Mouse (Mus musculus): ENCODE results near the gene Tmem260. TPM values are rescaled to one million over a fixed set of nuclear protein-coding genes. Genes with fewer than 3 reads are reported as not detected.

The Tmem260 gene
- total RNA-seq, 2 experiments from 2014 or later = 9.4 to 12.9 TPM

DNA sequence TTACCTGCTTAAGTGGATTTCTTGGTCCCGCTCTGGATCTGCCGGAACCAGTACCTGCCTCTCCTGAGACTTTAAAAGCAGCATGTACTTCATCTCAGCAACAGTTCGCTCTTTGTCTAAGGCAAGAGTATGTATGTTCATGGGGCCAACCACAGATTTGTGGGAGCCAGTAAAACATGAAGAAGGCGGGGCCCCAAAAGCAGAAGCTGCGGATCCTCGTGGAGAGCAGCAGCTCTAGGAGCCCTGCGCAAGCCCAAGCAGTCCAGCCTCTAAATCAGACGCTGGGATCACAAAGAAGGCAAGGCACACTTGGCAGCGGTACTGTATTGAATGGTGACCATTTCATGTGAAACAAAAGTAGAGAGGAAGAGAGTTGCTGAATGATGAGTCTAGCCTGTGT lies 107.8 kb downstream of the Tmem260 start:
- no peak for DNase-seq

DNA sequence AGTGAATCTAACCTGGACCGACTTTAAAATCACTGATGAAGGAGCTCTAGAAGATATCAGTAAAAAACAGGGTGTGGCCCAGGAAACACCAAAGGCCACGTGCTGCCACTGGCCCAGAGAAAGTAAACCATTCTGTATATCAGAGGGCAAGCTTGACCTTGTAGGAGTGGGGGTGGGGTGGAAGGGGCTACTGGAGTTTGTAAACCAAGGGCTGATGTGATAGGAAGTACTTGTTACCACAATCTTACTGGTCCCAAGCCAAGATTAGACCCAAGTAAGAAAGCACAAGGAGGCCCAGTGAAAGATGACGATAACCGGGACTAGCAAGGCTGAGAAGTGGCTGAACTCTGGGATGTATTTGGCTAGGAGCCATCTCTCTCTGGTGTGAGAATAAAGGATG lies 113.1 kb downstream of the Tmem260 start:
- DNase-seq = no peak

DNA sequence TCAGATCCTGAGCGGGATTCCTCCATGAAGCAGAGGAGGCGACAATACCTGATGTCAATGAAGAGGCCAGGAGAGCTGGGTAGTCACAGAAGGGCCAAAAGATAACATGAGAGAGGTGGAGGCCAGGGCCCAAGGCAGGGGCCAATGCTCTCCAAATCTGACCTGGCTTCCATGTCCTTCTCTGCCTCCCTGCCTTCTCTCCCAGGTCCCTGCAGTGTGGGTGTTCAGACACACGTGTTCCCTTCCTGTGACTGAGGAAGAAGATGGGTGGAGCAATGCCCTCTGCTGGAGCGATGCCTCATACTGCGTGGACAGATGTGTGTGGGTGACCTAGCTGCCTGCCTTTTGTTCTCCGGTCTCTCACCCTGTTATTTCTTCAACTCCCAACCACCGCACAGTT lies 113.8 kb downstream of the Tmem260 start:
- no peak for DNase-seq

DNA sequence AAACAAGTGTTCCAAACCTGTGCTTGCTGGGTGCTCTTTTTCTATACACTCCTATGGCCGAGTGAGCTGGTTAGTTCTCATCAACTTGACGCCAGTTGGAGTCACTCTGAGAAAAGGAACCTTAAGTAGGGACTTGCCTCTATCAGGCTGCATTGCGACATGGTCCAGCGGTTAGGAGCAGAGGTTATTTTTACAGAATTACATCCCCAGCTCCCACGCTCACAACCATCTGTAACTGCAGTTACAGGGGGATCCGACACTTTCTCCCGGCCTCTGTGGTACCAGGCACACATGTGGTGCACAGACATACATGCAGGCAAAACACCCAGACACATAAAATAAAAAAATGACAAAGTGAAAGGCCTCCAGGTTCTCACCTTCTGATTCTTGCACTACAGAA lies 120.7 kb downstream of the Tmem260 start:
- DNase-seq = no peak

Other genes starting within 250 kb of the Tmem260 start
- gene Otx2, start 227.7 kb downstream of the Tmem260 start, total RNA-seq (2021) = not detected

Data from gastrocnemius, postnatal 10 days (tissue).